Mouse (Mus musculus) erythroblast, embryonic 14.5 days (primary cell): ENCODE data around the gene Gm45753. TPM values are rescaled to one million over a fixed set of nuclear protein-coding genes. Genes with fewer than 3 reads are reported as not detected.

ENCODE experiments used
- H3K27me3 ChIP-seq: 2 replicates; pipeline ENCODE4 v1.6.1; 2012; ENCODE audit warnings: inconsistent platforms; ENCODE audit not compliant: control insufficient read depth
- H3K36me3 ChIP-seq: 2 replicates; pipeline ENCODE4 v1.6.1; 2012; ENCODE audit warnings: mild to moderate bottlenecking, inconsistent platforms; ENCODE audit not compliant: control insufficient read depth
- H3K4me1 ChIP-seq: 2 replicates; pipeline ENCODE4 v1.6.1; 2012; ENCODE audit warnings: inconsistent platforms; ENCODE audit not compliant: control insufficient read depth
- H3K4me3 ChIP-seq: replicated peaks from 2 replicates; pipeline ENCODE3; 2012; ENCODE audit warnings: moderate library complexity, mild to moderate bottlenecking, inconsistent platforms
- H3K9me3 ChIP-seq: 2 replicates; pipeline ENCODE4 v1.6.1; 2012; ENCODE audit warnings: low read length, inconsistent platforms, mixed read lengths; ENCODE audit not compliant: control insufficient read depth
- GATA1 ChIP-seq: IDR thresholded peaks from 2 replicates; pipeline ENCODE4 v1.6.1; 2012; ENCODE audit warnings: low read length, inconsistent platforms, mixed read lengths
- TAL1 ChIP-seq: IDR thresholded peaks from 3 replicates; pipeline ENCODE4 v1.6.1; 2012; ENCODE audit warnings: low read length, inconsistent platforms, mixed read lengths
- polyA plus RNA-seq: library from polyadenylated mRNA; stranded (reverse); fragments of >175 nt; gene quantifications from 2 replicates; pipeline ENCODE4 v1.2.3, GENCODE M21; 2012

Gm45753 gene
- not detected in 2 replicates for polyA plus RNA-seq

DNA sequence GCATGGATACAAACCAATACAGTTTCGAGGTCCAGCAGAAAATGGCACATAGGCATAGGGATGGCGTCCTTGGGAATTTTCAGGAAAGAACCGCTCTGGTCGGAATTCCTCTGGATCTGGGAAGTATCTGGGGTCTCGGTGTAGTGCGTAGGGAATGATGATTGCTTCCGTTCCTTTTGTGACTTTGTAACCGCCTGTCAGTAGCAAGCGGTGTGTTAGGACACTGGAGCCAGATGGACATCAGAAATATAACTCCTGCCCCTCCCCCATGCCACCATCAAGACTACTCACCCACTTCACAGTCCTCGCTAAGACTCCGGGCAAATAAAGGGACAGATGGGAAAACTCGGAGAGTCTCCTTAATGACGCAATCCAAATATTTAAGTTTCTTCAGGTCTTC, at the start of gene Gm45753:
Gene Gm45753 (minus strand): TSS at position 101 of the 400 bp plus-strand sequence.
- H3K4me3 ChIP-seq: no peak within 1 kb of the TSS
- H3K9me3 ChIP-seq: no peaks in the 10 kb centered on the region; the same call in 1 of the 2 replicates
- TF ChIP-seq GATA1 (no peak), TAL1 (no peak)
- H3K36me3 ChIP-seq: no peaks in the 10 kb centered on the region; the same call in 1 of the 2 replicates
- H3K4me1 ChIP-seq: no peaks in the 10 kb centered on the region
- H3K27me3 ChIP-seq: no peaks in the 10 kb centered on the region

DNA sequence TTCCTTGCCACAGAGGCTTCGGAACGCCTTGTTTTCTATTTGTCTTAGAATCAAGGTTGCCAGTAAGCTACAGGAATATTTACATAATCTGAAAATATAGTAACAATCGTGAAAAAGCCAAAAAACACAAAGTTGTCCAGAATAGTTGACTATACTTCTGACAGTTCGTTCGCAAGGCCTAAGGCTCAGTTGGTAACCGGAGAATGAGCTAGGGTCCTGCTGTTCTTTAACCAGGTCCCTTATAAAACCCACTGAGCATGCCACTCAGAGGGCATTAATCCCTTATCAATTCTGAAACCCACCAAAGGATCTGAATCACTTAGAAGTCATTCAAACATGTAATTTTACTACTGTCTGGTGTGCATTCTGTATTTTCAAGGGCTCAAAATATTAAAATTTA, 47.5 kb upstream of the Gm45753 start:
- H3K36me3 ChIP-seq: no peaks in the 10 kb centered on the region; the same call in 1 of the 2 replicates
- H3K27me3 ChIP-seq: peaks cover 2% of the 10 kb centered on the region
- no peak overlapping the region for H3K4me3 ChIP-seq
- H3K4me1 ChIP-seq: no peaks in the 10 kb centered on the region
- no peaks in the 10 kb centered on the region for H3K9me3 ChIP-seq
- TF ChIP-seq TAL1 (no peak), GATA1 (no peak)

DNA sequence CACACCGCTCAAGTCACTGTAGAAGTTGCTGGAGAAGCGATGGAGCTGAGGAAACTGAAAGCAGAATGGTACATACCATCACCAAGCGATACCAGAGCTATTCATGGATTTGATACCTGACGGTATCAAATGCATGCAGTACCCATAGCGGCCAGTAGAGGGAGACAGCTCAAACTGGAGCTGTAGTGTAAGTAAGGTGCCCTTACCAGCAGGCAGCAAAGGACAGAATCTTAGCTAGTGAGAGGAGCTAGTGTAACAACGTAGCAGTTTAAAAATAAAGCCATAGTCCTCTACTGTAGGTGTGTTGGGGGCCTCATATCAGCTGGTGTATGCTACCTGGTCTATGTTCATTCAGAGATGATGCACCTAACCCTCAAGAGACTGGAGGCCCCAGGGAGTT, 36.8 kb upstream of the Gm45753 start:
- no peak for TF ChIP-seq TAL1
- no peak for TF ChIP-seq GATA1
- H3K4me3 ChIP-seq: no peak overlapping the region
- H3K27me3 ChIP-seq: no peaks in the 10 kb centered on the region
- peaks cover 3% of the 10 kb centered on the region; the same call in 1 of the 2 replicates for H3K9me3 ChIP-seq
- H3K4me1 ChIP-seq: no peaks in the 10 kb centered on the region
- no peaks in the 10 kb centered on the region; the same call in 1 of the 2 replicates for H3K36me3 ChIP-seq

DNA sequence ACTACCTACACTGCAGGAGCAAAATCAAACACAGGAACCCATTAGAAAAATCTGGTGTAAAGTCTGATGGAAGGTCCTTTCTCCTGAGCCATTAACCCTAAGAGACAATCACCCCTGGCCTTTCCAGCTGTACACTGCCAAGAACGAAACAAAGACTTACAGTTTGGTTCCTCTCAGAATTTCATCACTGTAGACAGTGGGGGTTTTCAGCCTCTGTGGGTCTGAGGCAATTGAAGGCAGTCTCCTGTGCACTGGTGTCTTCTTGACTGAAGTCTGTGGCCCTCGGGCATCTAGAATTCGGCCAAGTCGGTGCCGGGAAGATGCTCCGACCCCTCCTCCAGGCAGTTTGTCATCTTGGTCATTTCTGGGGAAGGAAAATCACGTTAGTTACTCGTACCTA, 36.0 kb upstream of the Gm45753 start:
- Histone ChIP-seq H3K9me3 (peaks cover 3% of the 10 kb centered on the region; the same call in 1 of the 2 replicates), H3K27me3 (no peaks in the 10 kb centered on the region), H3K4me1 (no peaks in the 10 kb centered on the region), H3K4me3 (no peak overlapping the region), H3K36me3 (no peaks in the 10 kb centered on the region; the same call in 1 of the 2 replicates)
- no peak for TF ChIP-seq GATA1
- TF ChIP-seq TAL1: no peak

DNA sequence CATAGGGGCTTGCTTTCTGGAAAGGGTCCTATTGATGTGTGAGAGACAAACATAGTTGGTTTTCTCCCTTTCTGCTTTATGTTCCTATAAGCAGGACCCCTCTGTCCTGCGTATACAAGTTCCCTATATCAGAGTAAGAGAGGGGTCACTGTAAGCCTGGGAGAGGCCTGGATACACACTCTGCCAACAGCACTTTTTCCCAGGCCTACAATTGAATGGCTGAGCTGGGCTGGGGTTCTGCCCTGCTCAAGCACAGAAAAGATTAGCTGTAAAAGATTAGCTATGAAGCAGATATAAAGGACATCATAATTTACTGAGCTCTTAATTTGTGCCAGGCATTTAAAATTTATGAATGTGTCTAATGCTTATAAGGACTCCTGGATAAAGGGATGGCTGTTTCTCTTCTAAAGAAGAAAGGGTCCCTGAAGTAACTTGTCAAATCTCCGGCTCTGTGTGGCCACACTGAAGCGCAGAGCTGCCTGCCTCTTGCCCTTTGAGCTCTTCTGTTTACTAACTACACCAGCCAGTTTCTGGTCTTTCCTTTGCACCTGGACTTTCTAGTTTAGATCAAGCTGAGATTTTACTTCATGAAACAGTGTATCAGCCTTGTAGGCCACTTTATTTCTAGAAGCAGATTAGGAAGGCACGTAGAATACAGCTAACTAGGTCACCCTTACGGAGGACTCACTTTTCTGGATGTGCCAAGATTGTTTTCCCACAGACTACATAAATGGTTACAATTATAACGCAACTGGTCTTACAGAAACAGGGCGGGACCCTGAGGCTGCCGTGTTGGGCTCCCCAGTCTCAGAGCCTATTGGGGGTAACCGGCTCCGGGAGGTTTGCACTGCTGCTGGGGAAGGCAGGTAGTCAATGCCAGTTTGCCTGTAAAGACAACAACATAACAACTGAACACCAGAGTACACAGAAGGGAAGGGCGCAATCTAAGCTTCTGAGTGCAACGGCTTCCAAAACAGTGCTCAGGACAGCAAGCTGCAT, 33.7 kb upstream of the Gm45753 start:
- Histone ChIP-seq H3K4me1 (no peaks in the 10 kb centered on the region), H3K9me3 (no peaks in the 10 kb centered on the region), H3K36me3 (no peaks in the 10 kb centered on the region), H3K4me3 (no peak overlapping the region), H3K27me3 (no peaks in the 10 kb centered on the region)
- TF ChIP-seq GATA1 (no peak), TAL1 (no peak)

DNA sequence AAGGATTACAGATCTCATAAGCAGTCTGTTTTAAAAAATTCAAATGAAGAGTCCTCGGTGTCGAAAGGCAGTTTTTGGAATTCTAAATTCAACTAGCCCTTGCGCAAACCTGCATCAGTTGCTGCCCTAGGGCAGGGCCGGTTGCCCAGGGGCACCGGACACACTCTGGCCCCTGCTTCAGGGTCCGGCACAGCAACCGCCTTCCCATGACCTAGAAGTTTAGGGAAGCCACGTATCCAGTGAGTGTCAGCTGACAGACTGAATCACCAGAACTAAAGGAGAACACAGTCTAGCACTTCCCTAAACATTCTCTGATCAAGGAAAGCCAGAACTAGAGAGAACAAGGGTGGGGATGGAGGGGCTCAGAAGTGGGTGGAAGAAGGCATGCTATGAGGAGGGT, 25.2 kb upstream of the Gm45753 start:
- Histone ChIP-seq H3K27me3 (peaks cover 6% of the 10 kb centered on the region), H3K36me3 (no peaks in the 10 kb centered on the region), H3K4me1 (no peaks in the 10 kb centered on the region), H3K9me3 (no peaks in the 10 kb centered on the region), H3K4me3 (peak overlapping the region; percentile 55)
- TF ChIP-seq GATA1: no peak
- TF ChIP-seq TAL1: no peak

DNA sequence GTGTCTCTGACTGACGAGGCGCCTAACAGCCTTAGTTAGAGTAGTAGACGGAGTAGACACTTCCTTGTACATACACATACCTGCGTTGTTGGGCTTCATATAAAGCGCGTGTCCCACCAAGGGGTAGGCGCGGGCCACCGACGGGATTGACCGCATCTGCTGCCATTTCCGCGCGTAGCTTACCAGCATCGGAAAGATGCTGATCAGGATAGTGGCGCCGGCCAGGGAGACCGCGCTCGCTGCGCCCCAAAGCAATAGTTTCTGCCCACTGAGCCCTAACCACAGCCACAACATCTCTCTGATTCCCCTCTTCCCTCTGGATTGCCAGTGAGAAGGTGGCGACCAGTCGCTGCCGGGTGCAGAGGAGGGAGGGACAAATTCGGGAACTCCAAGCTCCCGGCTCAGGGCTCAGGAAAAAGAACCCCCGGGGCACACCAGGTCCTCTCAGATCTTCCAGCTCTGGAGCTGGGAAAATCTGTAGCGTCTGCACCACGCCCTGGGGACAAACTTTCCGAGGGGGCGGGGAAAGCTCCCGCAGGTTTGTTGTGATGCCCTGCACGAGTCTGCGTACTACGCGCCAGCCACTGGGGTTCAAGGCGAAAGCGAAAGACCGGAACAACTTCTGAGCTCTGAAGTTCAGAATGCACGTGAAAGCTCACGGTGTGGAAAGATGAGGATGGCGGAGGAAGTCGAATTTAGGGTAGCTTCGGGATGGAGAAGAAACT, 24.6 kb upstream of the Gm45753 start, which contains the start of gene Cyp4v3:
Gene Cyp4v3 (minus strand): TSS at position 532 of the 725 bp plus-strand sequence.
- Histone ChIP-seq H3K36me3 (no peaks in the 10 kb centered on the region), H3K4me1 (no peaks in the 10 kb centered on the region), H3K27me3 (peaks cover 6% of the 10 kb centered on the region), H3K9me3 (no peaks in the 10 kb centered on the region), H3K4me3 (peak within 1 kb of the TSS; percentile 55)
- no peak for TF ChIP-seq TAL1
- TF ChIP-seq GATA1: no peak

DNA sequence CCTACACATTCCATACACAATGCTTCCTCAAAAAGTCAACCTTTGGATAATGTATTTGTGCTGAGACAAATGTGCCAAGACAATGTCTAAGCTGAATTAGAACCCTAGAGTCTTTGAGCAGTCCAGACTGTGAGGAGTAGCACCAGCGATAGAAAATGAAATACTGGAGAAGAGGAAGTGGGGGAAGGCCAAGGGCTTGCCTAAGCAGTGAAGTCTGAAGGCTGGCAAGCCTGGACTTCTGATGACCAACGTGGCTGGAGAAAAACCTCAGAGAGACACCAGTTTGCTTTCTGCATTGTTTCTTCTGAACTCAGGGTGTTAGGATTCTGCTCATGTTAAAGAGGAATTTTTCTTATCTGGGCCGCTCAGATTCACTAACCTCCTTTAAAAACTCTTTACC, 22.6 kb upstream of the Gm45753 start:
- no peaks in the 10 kb centered on the region for H3K9me3 ChIP-seq
- no peaks in the 10 kb centered on the region for H3K4me1 ChIP-seq
- H3K36me3 ChIP-seq: no peaks in the 10 kb centered on the region
- H3K27me3 ChIP-seq: peaks cover 6% of the 10 kb centered on the region
- TF ChIP-seq GATA1 (no peak), TAL1 (no peak)
- H3K4me3 ChIP-seq: no peak overlapping the region
